Mouse (Mus musculus) CH12.LX (cell line): ENCODE data around the gene Mill1.

Experiments
- CTCF ChIP-seq, 2 experiments: IDR thresholded peaks in 1 of 2; conservative IDR thresholded peaks in 1 of 2; 2 replicates each; pipeline ENCODE4 v1.5.1; 2011 to 2012; ENCODE audit warnings: low read depth in 2 of 2, low read length in 2 of 2, improper control_type of control experiment in 1 of 2, inconsistent platforms in 1 of 2, mild to moderate bottlenecking in 1 of 2, moderate library complexity in 1 of 2
- HCFC1 ChIP-seq: IDR thresholded peaks from 2 replicates; pipeline ENCODE4 v1.6.1; 2012; ENCODE audit warnings: low read depth, mild to moderate bottlenecking, inconsistent platforms, low read length, improper control_type of control experiment
- MAFK ChIP-seq: IDR thresholded peaks from 2 replicates; pipeline ENCODE4 v1.6.1; 2011; ENCODE audit warnings: low read length, improper control_type of control experiment; ENCODE audit not compliant: insufficient replicate concordance
- POLR2A ChIP-seq: IDR thresholded peaks from 2 replicates; pipeline ENCODE4 v1.6.1; 2011; ENCODE audit warnings: low read depth, mild to moderate bottlenecking, improper control_type of control experiment, low read length

GRCm38 (mm10) chr7:18241217-18241616, 3.9 kb upstream of the Mill1 start:
- TF ChIP-seq MAFK (no peak), POLR2A (no peak), CTCF (conservative IDR thresholded peaks at IDR 0.05 in 1 of 2, IDR thresholded peaks at IDR 0.05 in 1 of 2; ENCODE audit: low read depth in 2 of 2, low read length in 2 of 2) (no peak), HCFC1 (no peak)
